Mouse (Mus musculus): ENCODE data around the gene Ferd3l.

GRCm38 (mm10) chr12:33964427-33964826 is 36.2 kb downstream of the Ferd3l start:
- TF ChIP-seq USF1 (IDR thresholded peaks at IDR 0.05; ENCODE audit: low read depth) (no peak), MYOG (IDR thresholded peaks at IDR 0.05; ENCODE audit: control insufficient read depth, extremely low read depth, insufficient read length) (no peak), CTCF (IDR thresholded peaks at IDR 0.05; ENCODE audit: control insufficient read depth, insufficient read depth, insufficient read length) (no peak), FOSL1 (IDR thresholded peaks at IDR 0.05; ENCODE audit: insufficient read depth, low read length, poor library complexity, severe bottlenecking) (no peak), CEBPB (IDR thresholded peaks at IDR 0.05; ENCODE audit: low read depth) (no peak)

All from C2C12 (cell line).